13 mouse cellular contexts compared by ENCODE assay signal in the genomic region with DNA sequence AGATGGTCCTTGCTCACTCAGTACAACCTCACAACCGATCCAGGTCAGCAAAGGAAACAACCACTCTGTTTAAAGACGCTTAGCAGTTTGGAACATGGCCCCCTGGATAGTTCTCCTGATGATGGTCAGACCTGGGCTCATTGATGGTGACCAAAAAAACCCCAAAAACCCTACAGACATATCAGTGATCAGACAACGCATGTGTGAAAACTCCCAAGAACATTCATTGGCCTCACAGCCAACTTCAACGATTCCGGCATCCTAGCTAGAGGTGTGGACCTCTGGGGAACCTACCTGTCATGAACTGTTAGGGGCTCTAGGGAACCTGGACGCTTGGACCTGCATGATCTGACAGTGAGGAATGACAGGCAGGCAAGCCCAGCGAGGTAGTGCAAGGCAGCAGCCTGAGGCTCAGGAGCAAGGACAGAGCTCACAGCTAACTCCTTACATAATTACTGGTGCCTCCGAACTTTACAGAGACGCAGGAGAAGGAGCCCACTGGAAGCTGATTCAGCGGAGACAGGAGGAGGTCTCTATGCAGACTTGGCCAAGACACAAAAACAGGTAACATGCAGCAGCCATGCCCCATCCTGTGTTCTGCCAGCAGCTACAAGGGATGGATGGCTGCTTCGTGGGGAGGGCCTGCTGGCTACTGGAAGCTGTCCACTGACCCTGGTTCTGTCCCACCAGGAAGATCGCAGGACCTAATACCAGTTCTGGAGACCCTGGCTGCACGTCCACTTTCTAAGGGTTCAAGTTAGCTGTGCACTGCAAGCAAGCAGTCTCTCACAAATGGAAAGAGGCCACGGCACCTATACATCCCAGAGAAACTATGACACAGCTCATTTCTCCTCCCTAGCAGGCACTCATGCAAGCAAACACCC. TPM values are rescaled to one million over a fixed set of nuclear protein-coding genes. Genes with fewer than 3 reads are reported as not detected.
DNase-seq lines count a peak whose midpoint lies in the region; ATAC-seq lines count a peak whose summit lies in the region.
"Had no signal": no experiment of that assay in that cellular context is flagged by ENCODE, and none has a peak within 500 bp of the region (broad histone marks: within the 10 kb centered on the region; RNA-seq: fewer than 3 reads in every experiment).

No protein-coding gene starts in this region.

- no peaks in the 10 kb centered on the region for H3K36me3 ChIP-seq in forebrain, embryonic 13.5 days (ENCODE audit: poor library complexity, severe bottlenecking)
- H3K36me3 ChIP-seq in midbrain, embryonic 10.5 days: no peaks in the 10 kb centered on the region
- H3K36me3 ChIP-seq in liver, embryonic 12.5 days: no peaks in the 10 kb centered on the region
- H3K36me3 ChIP-seq in kidney, embryonic 15.5 days: no peaks in the 10 kb centered on the region
- H3K36me3 ChIP-seq: G1E; liver, embryonic 15.5 days had no signal

- H3K27me3 ChIP-seq in forebrain, embryonic 13.5 days: 0 out of 2 replicates have a peak, but pooled peaks cover 3% of the 10 kb centered on the region
- H3K27me3 ChIP-seq in midbrain, embryonic 10.5 days (ENCODE audit: low read depth, poor library complexity, severe bottlenecking): peaks cover 39% of the 10 kb centered on the region
- H3K27me3 ChIP-seq in liver, embryonic 12.5 days (replicated peaks): peaks cover 70% of the 10 kb centered on the region
- peaks cover 48% of the 10 kb centered on the region for H3K27me3 ChIP-seq in kidney, embryonic 15.5 days

- H3K9ac ChIP-seq in forebrain, embryonic 13.5 days: peak overlapping the region; percentile 83
- H3K9ac ChIP-seq in liver, embryonic 12.5 days: no peak overlapping the region
- H3K9ac ChIP-seq in kidney, embryonic 15.5 days: no peak overlapping the region
- H3K9ac ChIP-seq: liver, embryonic 15.5 days had no signal

- whole genome bisulfite sequencing in forebrain, embryonic 13.5 days: 86% methylated on average over 14 of the region's 14 CpGs
- WGBS in midbrain, embryonic 10.5 days: 79% methylated on average over 14 of the region's 14 CpGs
- 59% methylated on average over 14 of the region's 14 CpGs for WGBS in liver, embryonic 12.5 days (ENCODE audit: insufficient replicate concordance)
- 83% methylated on average over 14 of the region's 14 CpGs for WGBS in kidney, embryonic 15.5 days

- peaks cover 27% of the 10 kb centered on the region for H3K4me1 ChIP-seq in forebrain, embryonic 13.5 days
- peaks cover 25% of the 10 kb centered on the region for H3K4me1 ChIP-seq in midbrain, embryonic 10.5 days
- H3K4me1 ChIP-seq in liver, embryonic 12.5 days: peaks cover 9% of the 10 kb centered on the region; the same call in 1 of the 2 replicates
- H3K4me1 ChIP-seq in kidney, embryonic 15.5 days: peaks cover 15% of the 10 kb centered on the region
- H3K4me1 ChIP-seq: liver, embryonic 15.5 days had no signal

- peak; percentile 43 to 46 for DNase-seq in right cerebral cortex, adult 2 months (ENCODE audit: low spot score in 2 of 2)
- DNase-seq in right cerebral cortex, postnatal 14 days: no peak
- DNase-seq in midbrain, embryonic 10.5 days (ENCODE audit: low spot score): no peak
- no peak for DNase-seq in kidney, adult 9 months
- DNase-seq: gastrocnemius, adult 2 months; heart, postnatal 10 days; kidney, postnatal 25 days; thymus, postnatal 36 days had no signal

- peak overlapping the region; percentile 88; the same call in 1 of the 2 replicates for H3K27ac ChIP-seq in forebrain, embryonic 13.5 days
- H3K27ac ChIP-seq in midbrain, embryonic 10.5 days (replicated peaks): no peak overlapping the region
- H3K27ac ChIP-seq in liver, embryonic 12.5 days: no peak overlapping the region
- H3K27ac ChIP-seq in kidney, embryonic 15.5 days: no peak overlapping the region
- H3K27ac ChIP-seq: gastrocnemius, adult 2 months; liver, embryonic 15.5 days had no signal

- peak overlapping the region; percentile 89 for H3K4me2 ChIP-seq in forebrain, embryonic 13.5 days
- H3K4me2 ChIP-seq in liver, embryonic 12.5 days: no peak overlapping the region
- no peak overlapping the region for H3K4me2 ChIP-seq in kidney, embryonic 15.5 days
- H3K4me2 ChIP-seq: liver, embryonic 15.5 days had no signal

- H3K9me3 ChIP-seq in forebrain, embryonic 13.5 days (replicated peaks): no peaks in the 10 kb centered on the region
- no peaks in the 10 kb centered on the region for H3K9me3 ChIP-seq in midbrain, embryonic 10.5 days (replicated peaks)
- no peaks in the 10 kb centered on the region for H3K9me3 ChIP-seq in liver, embryonic 12.5 days (replicated peaks)
- H3K9me3 ChIP-seq in kidney, embryonic 15.5 days (replicated peaks): no peaks in the 10 kb centered on the region
- H3K9me3 ChIP-seq: G1E; liver, embryonic 15.5 days had no signal

- peak overlapping the region; percentile 60 for H3K4me3 ChIP-seq in forebrain, embryonic 13.5 days
- H3K4me3 ChIP-seq in midbrain, embryonic 10.5 days: peak overlapping the region; percentile 67; the same call in 1 of the 2 replicates
- no peak overlapping the region for H3K4me3 ChIP-seq in liver, embryonic 12.5 days
- no peak overlapping the region for H3K4me3 ChIP-seq in kidney, embryonic 15.5 days (replicated peaks)
- H3K4me3 ChIP-seq: liver, embryonic 15.5 days had no signal

- no peak for ATAC-seq in forebrain, embryonic 13.5 days
- ATAC-seq in liver, embryonic 12.5 days: no peak
- no peak for ATAC-seq in kidney, embryonic 15.5 days (replicated peaks; ENCODE audit: low FRiP score)

RNA-seq across cellular contexts. Expression of a gene that starts 17.5 kb away (rescaled TPM):
- 33.2 and 42.1 TPM in 2 replicates for polyA plus RNA-seq in forebrain, embryonic 13.5 days (2015; fragmentation: Nextera tagmentation; extraction: Ambion mirVana)
- 13.6 and 19.8 TPM in 2 replicates for polyA plus RNA-seq in midbrain, embryonic 10.5 days (2016; fragmentation: Nextera tagmentation; extraction: Ambion mirVana)
- polyA plus RNA-seq in liver, embryonic 12.5 days (2016; fragmentation: Nextera tagmentation; extraction: Ambion mirVana): 3.7 and 4.2 TPM in 2 replicates
- 14.2 and 16.6 TPM in 2 replicates for polyA plus RNA-seq in kidney, embryonic 15.5 days (2015; fragmentation: Nextera tagmentation; extraction: Ambion mirVana)
- polyA plus RNA-seq: G1E had no signal

RNA-seq across cellular contexts. Expression of a gene that starts 54.3 kb away (rescaled TPM):
- 0.31 and 0.35 TPM in 2 replicates for polyA plus RNA-seq in forebrain, embryonic 13.5 days (2015; fragmentation: Nextera tagmentation; extraction: Ambion mirVana)
- polyA plus RNA-seq in midbrain, embryonic 10.5 days (2016; fragmentation: Nextera tagmentation; extraction: Ambion mirVana): not detected in 2 replicates
- not detected in 2 replicates for polyA plus RNA-seq in liver, embryonic 12.5 days (2016; fragmentation: Nextera tagmentation; extraction: Ambion mirVana)
- not detected in 2 replicates for polyA plus RNA-seq in kidney, embryonic 15.5 days (2015; fragmentation: Nextera tagmentation; extraction: Ambion mirVana)
- polyA plus RNA-seq: G1E; liver, embryonic 15.5 days had no signal

Comparison
In these comparisons a context has a peak if more than half of its experiments do, and no peak if none do; other contexts are left out.
1. DNase-seq: peak in right cerebral cortex, adult 2 months (2 of 2); none in right cerebral cortex, postnatal 14 days (single experiment), midbrain, embryonic 10.5 days (single experiment) and kidney, adult 9 months (single experiment).
2. H3K4me3 ChIP-seq: peak in forebrain, embryonic 13.5 days (single experiment) and midbrain, embryonic 10.5 days (single experiment); none in liver, embryonic 12.5 days (single experiment) and kidney, embryonic 15.5 days (single experiment).